Comparison of ENCODE assay signal across 21 mouse cellular contexts in the genomic region with DNA sequence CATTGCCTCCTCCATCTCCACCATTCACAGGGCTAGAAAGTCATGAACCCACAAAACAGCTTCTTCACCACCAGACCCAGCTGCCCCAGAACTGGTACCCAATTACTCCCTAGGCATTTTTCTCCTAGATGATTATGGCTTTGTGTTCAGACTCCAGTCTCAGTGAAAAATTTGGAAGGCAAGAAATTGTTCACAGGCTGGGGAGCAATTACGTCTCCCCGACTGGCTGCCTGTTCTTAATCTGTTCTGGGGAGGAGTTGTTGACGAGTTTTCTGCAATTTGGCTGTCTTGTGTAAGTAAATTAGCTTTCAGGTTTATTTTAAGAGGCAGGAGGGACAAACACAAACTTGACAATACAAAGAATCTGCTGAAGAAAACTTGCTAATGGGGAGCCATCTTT. TPM values are rescaled to one million over a fixed set of nuclear protein-coding genes. Genes with fewer than 3 reads are reported as not detected.
DNase-seq lines count a peak whose midpoint lies in the region; ATAC-seq and TF ChIP-seq lines count a peak whose summit lies in the region.
"Had no signal": no experiment of that assay in that cellular context is flagged by ENCODE, and none has a peak within 500 bp of the region (broad histone marks: within the 10 kb centered on the region; RNA-seq: fewer than 3 reads in every experiment).

No protein-coding gene starts in this region.

- H3K4me2 ChIP-seq in forebrain, embryonic 16.5 days (ENCODE audit: low read length), result no peak overlapping the region
- H3K4me2 ChIP-seq in forebrain, embryonic 13.5 days, result no peak overlapping the region
- no peak overlapping the region for H3K4me2 ChIP-seq in neural tube, embryonic 15.5 days
- H3K4me2 ChIP-seq: embryonic facial prominence, embryonic 13.5 days; hindbrain, embryonic 14.5 days; liver, embryonic 15.5 days; lung, embryonic 15.5 days; midbrain, embryonic 15.5 days had no signal

- intact Hi-C loops in heart, adult 2 months (cut with DNase I), result loop anchor here (5.0 kb wide), 1 partner anchor 42 kb away; no protein-coding TSS in a partner anchor

- no peaks in the 10 kb centered on the region for H3K9me3 ChIP-seq in forebrain, embryonic 16.5 days (ENCODE audit: control insufficient read depth, low read length)
- no peaks in the 10 kb centered on the region for H3K9me3 ChIP-seq in forebrain, embryonic 13.5 days (replicated peaks)
- H3K9me3 ChIP-seq in neural tube, embryonic 15.5 days (replicated peaks), result no peaks in the 10 kb centered on the region
- H3K9me3 ChIP-seq: embryonic facial prominence, embryonic 13.5 days; heart, embryonic 10.5 days; limb, embryonic 10.5 days; liver, embryonic 15.5 days; lung, embryonic 15.5 days; midbrain, embryonic 15.5 days had no signal

- H3K79me2 ChIP-seq in heart, adult 2 months (replicated peaks; ENCODE audit: control insufficient read depth, insufficient read depth, low read length), result no peaks in the 10 kb centered on the region

- TF ChIP-seq EP300 in heart, adult 2 months (IDR thresholded peaks at IDR 0.05; ENCODE audit: insufficient read depth, low read depth, low read length), result no peak

- ATAC-seq in forebrain, embryonic 16.5 days, result peak; percentile 40; the same call in 1 of the 2 replicates
- no peak for ATAC-seq in forebrain, embryonic 13.5 days
- peak; percentile 3; the same call in 1 of the 2 replicates for ATAC-seq in neural tube, embryonic 15.5 days (ENCODE audit: low FRiP score)
- ATAC-seq: CD4-positive, CD25-positive, alpha-beta regulatory T cell, adult 4 months; midbrain, embryonic 15.5 days had no signal

- H3K4me1 ChIP-seq in forebrain, embryonic 16.5 days (replicated peaks; ENCODE audit: control insufficient read depth, insufficient read depth, low read length), result peaks cover 8% of the 10 kb centered on the region
- no peaks in the 10 kb centered on the region for H3K4me1 ChIP-seq in forebrain, embryonic 13.5 days
- H3K4me1 ChIP-seq in heart, adult 2 months (ENCODE audit: control insufficient read depth, insufficient read depth, low read length), result no peaks in the 10 kb centered on the region
- H3K4me1 ChIP-seq in neural tube, embryonic 15.5 days, result peaks cover 15% of the 10 kb centered on the region
- H3K4me1 ChIP-seq: liver, embryonic 15.5 days; lung, embryonic 15.5 days; midbrain, embryonic 15.5 days had no signal

- H3K27me3 ChIP-seq in forebrain, embryonic 16.5 days (replicated peaks; ENCODE audit: control insufficient read depth, insufficient read depth, low read length), result no peaks in the 10 kb centered on the region
- no peaks in the 10 kb centered on the region for H3K27me3 ChIP-seq in forebrain, embryonic 13.5 days
- no peaks in the 10 kb centered on the region for H3K27me3 ChIP-seq in heart, adult 2 months (ENCODE audit: control insufficient read depth, insufficient read depth, low read length)
- H3K27me3 ChIP-seq in neural tube, embryonic 15.5 days (replicated peaks), result no peaks in the 10 kb centered on the region
- H3K27me3 ChIP-seq: embryonic facial prominence, embryonic 13.5 days; liver, embryonic 15.5 days; lung, embryonic 15.5 days; midbrain, embryonic 15.5 days had no signal

- H3K27ac ChIP-seq in forebrain, embryonic 16.5 days (ENCODE audit: low read length), result no peak overlapping the region
- no peak overlapping the region for H3K27ac ChIP-seq in forebrain, embryonic 13.5 days
- H3K27ac ChIP-seq in heart, adult 2 months, result peak overlapping the region; percentile 40
- peak overlapping the region; percentile 49 for H3K27ac ChIP-seq in neural tube, embryonic 15.5 days (replicated peaks)
- H3K27ac ChIP-seq: embryonic facial prominence, embryonic 13.5 days; hindbrain, embryonic 14.5 days; kidney, postnatal 0 days; limb, embryonic 10.5 days; liver, embryonic 15.5 days; lung, embryonic 15.5 days; macrophage; midbrain, embryonic 15.5 days had no signal

- no peaks in the 10 kb centered on the region for H3K36me3 ChIP-seq in forebrain, embryonic 16.5 days (ENCODE audit: control insufficient read depth, insufficient read depth)
- H3K36me3 ChIP-seq in forebrain, embryonic 13.5 days (ENCODE audit: poor library complexity, severe bottlenecking), result no peaks in the 10 kb centered on the region
- H3K36me3 ChIP-seq in heart, adult 2 months (ENCODE audit: control insufficient read depth, insufficient read depth, low read length), result no peaks in the 10 kb centered on the region
- no peaks in the 10 kb centered on the region for H3K36me3 ChIP-seq in neural tube, embryonic 15.5 days
- H3K36me3 ChIP-seq: embryonic facial prominence, embryonic 13.5 days; heart, embryonic 10.5 days; limb, embryonic 10.5 days; liver, embryonic 15.5 days; lung, embryonic 15.5 days; midbrain, embryonic 15.5 days had no signal

- no peak overlapping the region for H3K4me3 ChIP-seq in forebrain, embryonic 16.5 days (replicated peaks; ENCODE audit: low read length)
- H3K4me3 ChIP-seq in forebrain, embryonic 13.5 days, result no peak overlapping the region
- H3K4me3 ChIP-seq in heart, adult 2 months, result no peak overlapping the region
- no peak overlapping the region for H3K4me3 ChIP-seq in neural tube, embryonic 15.5 days (replicated peaks)
- H3K4me3 ChIP-seq: embryonic facial prominence, embryonic 13.5 days; heart, embryonic 10.5 days; limb, embryonic 10.5 days; liver, embryonic 15.5 days; lung, embryonic 15.5 days; midbrain, embryonic 15.5 days had no signal

- no peak for DNase-seq in heart, adult 2 months
- DNase-seq in heart, adult 8-10 months (ENCODE audit: low spot score), result no peak
- no peak for DNase-seq in neural tube, embryonic 10.5 days (ENCODE audit: extremely low spot score, low spot score)
- DNase-seq in adrenal gland, adult 18-20 months (ENCODE audit: low spot score in 2 of 2), result no peak
- DNase-seq: cerebellum, adult 11-12 months; liver; thymus, postnatal 14 days had no signal

- TF ChIP-seq POLR2A in heart, adult 2 months (IDR thresholded peaks at IDR 0.05; ENCODE audit: insufficient read depth, low read depth, low read length), result no peak

- no peak overlapping the region for H3K9ac ChIP-seq in forebrain, embryonic 16.5 days (replicated peaks; ENCODE audit: low read depth, low read length)
- H3K9ac ChIP-seq in forebrain, embryonic 13.5 days, result no peak overlapping the region
- no peak overlapping the region for H3K9ac ChIP-seq in heart, adult 2 months (ENCODE audit: low read depth, low read length)
- H3K9ac ChIP-seq in neural tube, embryonic 15.5 days (replicated peaks), result no peak overlapping the region
- H3K9ac ChIP-seq: embryonic facial prominence, embryonic 13.5 days; hindbrain, embryonic 14.5 days; liver, embryonic 15.5 days; lung, embryonic 15.5 days; midbrain, embryonic 15.5 days had no signal

- TF ChIP-seq CTCF in heart, adult 2 months (IDR thresholded peaks at IDR 0.05), result no peak

- WGBS in forebrain, embryonic 16.5 days, result 20% methylated on average over 3 of the region's 3 CpGs
- WGBS in forebrain, embryonic 13.5 days, result 33% methylated on average over 3 of the region's 3 CpGs
- 73% methylated on average over 3 of the region's 3 CpGs for WGBS in heart, adult 2 months
- WGBS in neural tube, embryonic 15.5 days, result 57% methylated on average over 3 of the region's 3 CpGs

RNA-seq across cellular contexts. Expression of gene Dpt, which starts 2.7 kb away (rescaled TPM):
- 0.14 TPM in 1 of 2 replicates, not detected in the other for polyA plus RNA-seq in forebrain, embryonic 16.5 days (2015; fragmentation: Nextera tagmentation; extraction: Ambion mirVana)
- polyA plus RNA-seq in forebrain, embryonic 13.5 days (2015; fragmentation: Nextera tagmentation; extraction: Ambion mirVana), result not detected in 2 replicates
- 100 to 1,000 TPM in 1 of 2 experiments, 10 to 100 TPM in 1; 89.3 to 108 TPM for total RNA-seq in heart, adult 2 months (2021)
- polyA plus RNA-seq in heart, adult 2 months (2012; rRNA removed), result 69.7 and 129 TPM in 2 replicates
- 10 to 100 TPM; 77.8 to 93.7 (median 88.2) TPM for total RNA-seq in heart, adult 8-10 months (2022)
- polyA plus RNA-seq in neural tube, embryonic 15.5 days (2015; fragmentation: Nextera tagmentation; extraction: Ambion mirVana), result 6.2 and 7.2 TPM in 2 replicates
- total RNA-seq in adrenal gland, adult 18-20 months (2021), result 100 to 1,000 TPM in 1 of 2 experiments, 10 to 100 TPM in 1; 23.7 to 109 TPM
- polyA plus RNA-seq: heart, embryonic 10.5 days; macrophage; neural tube, embryonic 14.5 days had no signal

Comparison
In these comparisons a context has a peak if more than half of its experiments do, and no peak if none do; other contexts are left out.
1. H3K27ac ChIP-seq: peak in heart, adult 2 months (single experiment) and neural tube, embryonic 15.5 days (single experiment); none in forebrain, embryonic 16.5 days (single experiment) and forebrain, embryonic 13.5 days (single experiment).